Mouse (Mus musculus) megakaryocyte, embryonic 14.5 days (primary cell): Measurements from ENCODE around the gene Hoxb9.

Source experiments
- FLI1 ChIP-seq: IDR thresholded peaks from 2 replicates; pipeline ENCODE4 v1.6.1; 2012; ENCODE audit warnings: low read length, inconsistent platforms, mixed read lengths
- GATA1 ChIP-seq: IDR thresholded peaks from 3 replicates; pipeline ENCODE4 v1.6.1; 2012; ENCODE audit warnings: mixed read lengths, low read length, inconsistent platforms, borderline replicate concordance

- TF ChIP-seq FLI1, result no peak
- no peak for TF ChIP-seq GATA1
Measured at GRCm38 (mm10) chr11:96325747-96326212, 54.5 kb downstream of the Hoxb9 start.
